Mouse (Mus musculus): ENCODE data around the gene Zfp39. TPM values are rescaled to one million over a fixed set of nuclear protein-coding genes. Genes with fewer than 3 reads are reported as not detected.

Gene Zfp39
- polyA plus RNA-seq, 1 experiment, result 1.5 TPM

DNA sequence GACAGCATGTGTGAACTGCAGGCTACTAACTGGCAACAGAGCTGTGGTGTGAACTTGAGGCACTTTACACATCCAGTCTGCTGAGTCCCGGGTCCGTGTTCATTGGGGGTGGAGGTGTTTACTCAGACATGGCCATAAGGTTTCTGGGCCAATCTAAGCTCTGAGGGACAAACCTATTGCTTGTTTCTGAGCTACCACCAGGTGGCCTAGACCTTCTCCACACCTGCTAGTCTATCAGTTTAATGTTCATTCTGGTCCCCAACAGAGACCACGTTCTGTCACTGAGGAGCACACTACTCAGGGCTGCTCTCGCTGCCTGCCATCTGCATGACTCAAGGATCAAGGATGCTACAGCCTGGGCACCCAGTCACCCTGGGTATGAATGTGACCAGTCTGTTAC lies 27.6 kb upstream of the Zfp39 start:
- no peak for TF ChIP-seq POLR2A (IDR thresholded peaks at IDR 0.05; ENCODE audit: low read depth, low read length)
- TF ChIP-seq CTCF (conservative IDR thresholded peaks at IDR 0.05; ENCODE audit: insufficient read depth, insufficient read length, low read depth, low read length), result 0 out of 2 replicates have a peak, but pooled peaks have one; percentile 21
- Histone ChIP-seq H3K27ac (ENCODE audit: insufficient read depth, low read depth, low read length) (no peak overlapping the region), H3K36me3 (ENCODE audit: control insufficient read depth, insufficient read depth, low read length) (peaks cover under 1% of the 10 kb centered on the region; the same call in 1 of the 2 replicates), H3K4me1 (ENCODE audit: control insufficient read depth, insufficient read depth, low read length) (peaks cover 19% of the 10 kb centered on the region; the same call in 1 of the 2 replicates), H3K4me3 (ENCODE audit: insufficient read depth, low read depth, low read length) (no peak overlapping the region), H3K27me3 (replicated peaks; ENCODE audit: control insufficient read depth, insufficient read depth, low read length) (no peaks in the 10 kb centered on the region)
- 42% methylated on average over 4 of the region's 4 CpGs for WGBS
- DNase-seq, result no peak

DNA sequence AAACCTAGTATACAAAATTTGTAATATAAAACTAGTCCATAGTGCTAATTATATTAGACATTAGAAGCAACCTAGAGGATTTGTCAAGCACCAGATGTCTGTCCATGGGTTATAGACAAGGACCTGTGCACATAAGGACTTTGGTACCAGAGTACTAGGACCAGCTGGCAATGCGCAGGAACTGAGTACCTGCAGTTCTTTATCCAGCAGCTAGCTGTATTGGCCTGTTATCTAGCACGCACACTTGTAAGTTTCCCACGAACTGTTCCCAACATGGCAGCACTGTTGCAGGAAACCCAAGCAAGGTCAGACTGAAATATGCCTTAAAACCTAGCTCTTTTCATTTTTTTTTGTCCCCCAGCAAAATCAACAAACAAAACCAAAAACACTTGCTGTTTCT lies 26.2 kb upstream of the Zfp39 start:
- Histone ChIP-seq H3K36me3 (ENCODE audit: control insufficient read depth, insufficient read depth, low read length) (no peaks in the 10 kb centered on the region), H3K27me3 (replicated peaks; ENCODE audit: control insufficient read depth, insufficient read depth, low read length) (no peaks in the 10 kb centered on the region), H3K27ac (ENCODE audit: insufficient read depth, low read depth, low read length) (no peak overlapping the region), H3K4me3 (ENCODE audit: insufficient read depth, low read depth, low read length) (no peak overlapping the region), H3K4me1 (ENCODE audit: control insufficient read depth, insufficient read depth, low read length) (peaks cover 18% of the 10 kb centered on the region; the same call in 1 of the 2 replicates)
- 85% methylated on average over 3 of the region's 3 CpGs for WGBS
- DNase-seq, result no peak
- TF ChIP-seq POLR2A (IDR thresholded peaks at IDR 0.05; ENCODE audit: low read depth, low read length), result no peak
- 0 out of 2 replicates have a peak, but pooled peaks have one; percentile 12 for TF ChIP-seq CTCF (conservative IDR thresholded peaks at IDR 0.05; ENCODE audit: insufficient read depth, insufficient read length, low read depth, low read length)

DNA sequence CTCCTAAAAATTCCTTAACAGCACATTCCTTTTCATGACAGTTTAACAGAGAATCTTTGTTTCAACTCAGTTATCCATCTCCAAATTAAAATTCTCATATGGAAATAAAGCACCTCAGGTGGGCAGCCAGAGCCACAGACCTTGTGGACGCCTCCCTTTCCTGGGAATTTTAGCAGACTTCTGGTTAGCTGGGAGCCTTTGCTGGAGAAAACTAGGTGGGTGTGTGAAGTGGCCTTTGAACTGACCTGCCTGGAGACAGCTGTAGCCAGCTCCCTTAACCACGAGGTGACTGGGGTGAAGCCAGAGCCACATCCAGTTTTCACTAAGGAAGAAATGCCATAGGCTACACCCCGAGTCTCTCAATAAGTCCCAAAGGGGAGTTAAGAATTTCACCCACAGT lies 25.6 kb upstream of the Zfp39 start:
- H3K4me3 ChIP-seq (ENCODE audit: insufficient read depth, low read depth, low read length), result no peak overlapping the region
- 30% methylated on average over 3 of the region's 3 CpGs for WGBS
- H3K27ac ChIP-seq (ENCODE audit: insufficient read depth, low read depth, low read length), result no peak overlapping the region
- no peaks in the 10 kb centered on the region for H3K36me3 ChIP-seq (ENCODE audit: control insufficient read depth, insufficient read depth, low read length)
- TF ChIP-seq POLR2A (IDR thresholded peaks at IDR 0.05; ENCODE audit: low read depth, low read length), result no peak
- TF ChIP-seq CTCF (conservative IDR thresholded peaks at IDR 0.05; ENCODE audit: insufficient read depth, insufficient read length, low read depth, low read length), result no peak
- DNase-seq, result peak; percentile 85
- peaks cover 18% of the 10 kb centered on the region; the same call in 1 of the 2 replicates for H3K4me1 ChIP-seq (ENCODE audit: control insufficient read depth, insufficient read depth, low read length)
- H3K27me3 ChIP-seq (replicated peaks; ENCODE audit: control insufficient read depth, insufficient read depth, low read length), result no peaks in the 10 kb centered on the region

DNA sequence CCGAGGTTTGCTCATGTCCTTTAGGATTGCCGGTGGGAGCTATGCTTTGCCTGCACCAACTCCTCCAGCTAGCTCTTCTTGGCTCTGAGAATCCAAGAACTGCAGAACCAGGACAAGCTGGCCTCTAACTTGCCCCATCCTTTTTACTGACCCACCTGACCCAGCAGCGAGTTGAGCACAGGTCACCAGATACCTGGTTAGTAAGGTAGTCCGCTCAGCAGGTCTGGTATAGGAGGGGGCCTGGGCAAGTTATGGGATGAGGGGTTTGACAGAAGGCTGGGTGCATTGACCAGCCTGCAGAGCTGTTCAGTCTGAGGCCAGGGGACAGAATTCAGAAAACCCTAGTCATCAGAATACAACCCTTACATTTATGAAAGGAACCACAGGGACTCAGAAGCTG lies 25.0 kb upstream of the Zfp39 start:
- Histone ChIP-seq H3K4me3 (ENCODE audit: insufficient read depth, low read depth, low read length) (no peak overlapping the region), H3K27me3 (replicated peaks; ENCODE audit: control insufficient read depth, insufficient read depth, low read length) (no peaks in the 10 kb centered on the region), H3K27ac (ENCODE audit: insufficient read depth, low read depth, low read length) (peak overlapping the region; percentile 27; the same call in 1 of the 2 replicates), H3K36me3 (ENCODE audit: control insufficient read depth, insufficient read depth, low read length) (no peaks in the 10 kb centered on the region), H3K4me1 (ENCODE audit: control insufficient read depth, insufficient read depth, low read length) (peaks cover 18% of the 10 kb centered on the region; the same call in 1 of the 2 replicates)
- 60% methylated on average over 4 of the region's 4 CpGs for WGBS
- no peak for DNase-seq
- TF ChIP-seq CTCF (conservative IDR thresholded peaks at IDR 0.05; ENCODE audit: insufficient read depth, insufficient read length, low read depth, low read length) (no peak), POLR2A (IDR thresholded peaks at IDR 0.05; ENCODE audit: low read depth, low read length) (no peak)

DNA sequence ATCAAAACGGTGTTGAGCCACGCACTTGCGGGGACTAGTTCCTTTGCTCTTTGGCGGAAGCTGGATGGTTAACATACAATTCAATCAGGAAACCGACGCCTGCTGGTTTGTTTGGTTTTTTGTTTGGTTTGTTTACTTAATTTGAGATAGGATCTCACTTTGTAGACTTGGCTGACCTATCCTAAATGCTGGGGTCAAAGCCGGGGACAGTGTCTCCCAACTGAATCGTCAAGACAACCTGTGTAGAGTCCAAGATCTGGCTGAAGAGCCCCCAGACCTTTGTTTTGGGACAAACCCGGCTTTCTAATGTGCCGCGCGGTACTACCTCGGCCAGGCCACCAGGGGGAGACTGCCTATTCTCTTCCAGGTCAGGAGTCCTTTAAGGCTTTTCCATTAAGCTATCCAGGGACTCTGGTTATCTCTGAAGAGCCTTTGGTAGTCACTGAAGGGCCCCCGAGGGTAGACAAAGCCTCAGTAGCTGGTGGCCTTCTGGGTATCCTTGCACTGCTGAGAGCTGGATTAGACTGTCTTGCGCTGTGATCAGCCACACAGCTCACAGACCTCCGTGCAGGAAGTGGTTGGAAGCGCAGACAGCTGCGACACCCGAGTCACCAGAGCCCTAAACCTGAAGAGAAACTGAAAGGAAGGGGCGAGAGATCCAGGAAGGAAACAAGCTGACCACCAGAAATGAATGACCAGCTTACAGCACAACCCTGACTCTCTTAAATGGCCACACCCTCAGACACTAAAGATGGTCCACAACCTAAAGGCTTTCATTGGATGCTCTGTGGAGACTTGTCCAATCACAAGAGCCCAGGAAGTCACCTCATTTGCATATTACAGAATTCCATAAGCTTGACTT lies 24.0 kb upstream of the Zfp39 start:
- TF ChIP-seq CTCF (conservative IDR thresholded peaks at IDR 0.05; ENCODE audit: insufficient read depth, insufficient read length, low read depth, low read length) (peak; percentile 64), POLR2A (IDR thresholded peaks at IDR 0.05; ENCODE audit: low read depth, low read length) (no peak)
- Histone ChIP-seq H3K27ac (ENCODE audit: insufficient read depth, low read depth, low read length) (peak overlapping the region; percentile 58), H3K27me3 (replicated peaks; ENCODE audit: control insufficient read depth, insufficient read depth, low read length) (no peaks in the 10 kb centered on the region)

DNA sequence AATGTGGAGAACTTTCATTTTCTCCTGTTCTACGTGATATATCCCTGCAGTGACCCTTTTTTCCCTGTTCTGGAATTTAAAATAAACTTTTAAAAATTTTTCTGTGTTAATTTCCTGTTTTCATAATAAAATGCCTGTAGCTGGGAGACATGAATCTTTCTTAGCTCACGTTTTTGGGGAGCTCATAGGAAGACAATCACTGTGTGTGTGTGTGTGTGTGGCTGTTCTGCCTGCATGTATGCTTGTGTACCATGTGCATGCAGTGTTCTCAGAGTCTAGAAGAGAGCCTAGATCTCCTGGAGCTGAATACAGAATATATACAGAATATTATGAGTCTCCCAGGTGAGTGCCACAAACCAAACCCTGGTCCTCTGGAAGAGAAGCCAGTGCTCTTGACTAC lies 23.0 kb upstream of the Zfp39 start:
- no peak for DNase-seq
- Histone ChIP-seq H3K27ac (ENCODE audit: insufficient read depth, low read depth, low read length) (peak overlapping the region; percentile 25; the same call in 1 of the 2 replicates), H3K4me1 (ENCODE audit: control insufficient read depth, insufficient read depth, low read length) (peaks cover 18% of the 10 kb centered on the region; the same call in 1 of the 2 replicates), H3K4me3 (ENCODE audit: insufficient read depth, low read depth, low read length) (no peak overlapping the region), H3K27me3 (replicated peaks; ENCODE audit: control insufficient read depth, insufficient read depth, low read length) (no peaks in the 10 kb centered on the region), H3K36me3 (ENCODE audit: control insufficient read depth, insufficient read depth, low read length) (no peaks in the 10 kb centered on the region)
- TF ChIP-seq POLR2A (IDR thresholded peaks at IDR 0.05; ENCODE audit: low read depth, low read length), result no peak
- TF ChIP-seq CTCF (conservative IDR thresholded peaks at IDR 0.05; ENCODE audit: insufficient read depth, insufficient read length, low read depth, low read length), result no peak
- 45% methylated on average over 2 of the region's 2 CpGs for WGBS

More for the DNA sequence above, 24.0 kb upstream of the Zfp39 start:
- 25% methylated on average over 20 of the region's 20 CpGs for WGBS
- Histone ChIP-seq H3K36me3 (ENCODE audit: control insufficient read depth, insufficient read depth, low read length) (no peaks in the 10 kb centered on the region), H3K4me3 (ENCODE audit: insufficient read depth, low read depth, low read length) (peak overlapping the region; percentile 36), H3K4me1 (ENCODE audit: control insufficient read depth, insufficient read depth, low read length) (peaks cover 18% of the 10 kb centered on the region; the same call in 1 of the 2 replicates)
- peak; percentile 65 for DNase-seq

DNA sequence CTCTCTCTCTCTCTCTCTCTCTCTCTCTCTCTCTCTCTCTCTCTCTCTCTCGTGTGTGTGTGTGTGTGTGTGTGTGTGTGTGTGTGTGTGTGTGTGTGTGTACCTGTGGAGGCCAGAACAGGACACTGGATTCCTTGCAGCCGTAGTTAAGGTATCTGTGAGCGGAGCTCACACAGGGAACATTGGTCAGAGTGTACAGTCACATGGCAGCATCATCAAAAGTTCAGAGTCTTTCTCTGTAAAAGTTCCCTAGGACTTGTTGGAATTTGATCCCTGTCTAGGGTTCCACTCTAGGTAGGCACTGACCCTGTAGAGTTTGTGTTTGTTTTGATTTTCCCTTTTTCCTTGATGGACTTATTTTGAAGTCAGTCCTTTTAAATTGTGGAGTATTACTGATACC lies 22.6 kb upstream of the Zfp39 start:
- H3K27me3 ChIP-seq (replicated peaks; ENCODE audit: control insufficient read depth, insufficient read depth, low read length), result no peaks in the 10 kb centered on the region
- H3K36me3 ChIP-seq (ENCODE audit: control insufficient read depth, insufficient read depth, low read length), result no peaks in the 10 kb centered on the region
- peak overlapping the region; percentile 65 for H3K27ac ChIP-seq (ENCODE audit: insufficient read depth, low read depth, low read length)
- TF ChIP-seq POLR2A (IDR thresholded peaks at IDR 0.05; ENCODE audit: low read depth, low read length), result no peak
- TF ChIP-seq CTCF (conservative IDR thresholded peaks at IDR 0.05; ENCODE audit: insufficient read depth, insufficient read length, low read depth, low read length), result no peak
- peaks cover 18% of the 10 kb centered on the region; the same call in 1 of the 2 replicates for H3K4me1 ChIP-seq (ENCODE audit: control insufficient read depth, insufficient read depth, low read length)
- WGBS, result 54% methylated on average over 2 of the region's 3 CpGs
- DNase-seq, result peak; percentile 84
- no peak overlapping the region for H3K4me3 ChIP-seq (ENCODE audit: insufficient read depth, low read depth, low read length)

Data from kidney, adult 2 months (tissue).